Mouse (Mus musculus): Measurements from ENCODE around the gene Mpig6b.

Gene Mpig6b

DNA sequence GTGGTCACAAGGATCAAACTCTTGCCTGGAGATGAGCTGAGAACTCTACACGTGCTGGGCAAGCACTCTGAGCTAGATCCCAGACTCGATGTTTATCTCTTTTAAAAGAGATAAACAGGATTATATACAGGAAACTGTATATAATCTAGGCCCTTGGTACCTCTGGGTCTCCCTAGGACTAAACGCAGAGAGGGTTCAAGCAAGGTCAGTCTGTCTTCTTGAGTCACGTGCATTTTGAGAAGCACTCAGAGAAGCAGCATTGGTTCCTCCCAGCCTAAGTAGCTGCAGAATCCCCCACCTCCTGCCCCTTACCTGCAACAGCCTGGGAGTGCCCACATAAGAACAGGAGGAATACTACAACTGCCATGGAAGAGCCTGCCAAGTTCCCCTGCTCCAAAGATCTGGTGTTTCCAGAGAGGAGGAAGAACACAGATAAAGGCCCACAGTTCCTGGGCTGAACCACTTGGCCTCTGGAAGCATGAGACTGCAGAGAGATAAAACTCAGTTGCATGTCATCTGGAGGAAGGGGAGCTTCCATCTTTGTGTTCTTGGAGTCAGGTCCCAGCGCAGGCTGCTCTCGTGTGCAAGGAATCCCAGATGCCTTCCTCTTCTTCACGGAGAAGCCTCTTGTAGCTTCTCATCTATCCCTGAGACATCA, 19.4 kb upstream of the Mpig6b start, which contains the start of gene Ly6g6f:
Ly6g6f (minus strand) TSS at position 403 of the 658 bp plus-strand sequence.
- DNase-seq (ENCODE audit: low spot score) = no peak

DNA sequence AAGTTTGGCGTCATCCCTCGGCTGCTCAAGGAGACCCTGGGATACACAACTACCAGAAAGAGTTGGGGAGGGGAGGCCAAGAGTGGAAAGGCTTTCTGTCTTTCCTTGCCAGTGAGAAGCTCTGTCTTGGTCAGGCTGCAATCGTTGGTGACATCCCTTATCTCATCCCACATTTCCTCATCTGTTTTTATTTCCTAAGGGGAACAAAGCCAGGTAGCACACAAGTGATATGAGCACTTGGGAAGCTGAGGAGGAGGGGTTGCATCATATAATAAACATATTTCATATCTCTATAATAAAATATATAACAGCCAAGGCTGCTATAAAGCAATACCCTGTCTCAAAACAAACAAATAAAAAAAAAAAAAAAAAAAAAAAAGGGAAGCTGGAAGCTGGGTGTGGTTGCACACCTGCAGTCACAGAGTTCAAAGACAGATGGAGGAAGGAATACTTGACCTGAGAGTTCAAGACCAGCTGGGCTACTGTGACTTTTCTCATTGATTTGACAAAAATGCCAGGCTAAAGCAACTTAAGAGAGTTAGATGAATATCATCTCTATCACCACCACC, 18.0 kb upstream of the Mpig6b start:
- DNase-seq (ENCODE audit: low spot score) = no peak

DNA sequence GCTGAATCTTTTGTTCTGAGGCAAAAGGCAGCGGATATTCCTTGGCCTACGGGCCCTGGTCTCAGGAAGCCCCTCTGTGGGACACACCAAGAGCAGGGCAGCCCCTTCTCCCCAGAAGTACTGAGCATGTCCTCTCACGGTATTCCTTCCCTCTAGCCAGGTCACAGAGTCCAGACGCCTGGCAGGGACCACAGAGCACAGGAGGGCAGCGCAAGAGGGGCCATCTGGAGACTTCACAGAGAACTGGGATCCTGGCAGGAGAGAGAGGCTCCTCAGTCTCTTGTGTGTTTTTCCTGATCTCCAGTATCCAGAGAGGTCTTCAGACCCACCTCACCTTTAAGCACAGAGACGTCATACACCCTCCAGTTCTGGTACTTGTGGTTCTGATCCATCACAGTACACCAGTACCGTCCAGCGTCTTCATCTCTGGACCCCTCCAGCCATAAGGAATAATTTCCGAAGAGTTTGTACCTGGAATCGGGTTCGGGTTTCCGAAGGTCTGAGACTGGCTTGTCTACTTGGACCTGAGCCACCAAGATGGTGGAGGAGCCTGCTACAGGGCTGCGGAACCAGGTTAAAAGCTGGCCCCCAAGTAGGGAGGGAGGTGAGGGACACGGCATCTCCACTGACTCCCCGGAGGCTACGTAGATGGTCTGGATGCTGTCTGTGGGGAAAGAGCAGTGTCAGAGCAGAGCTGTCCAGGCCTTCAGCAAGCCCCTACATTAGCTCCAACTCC, 17.0 kb upstream of the Mpig6b start:
- no peak for DNase-seq (ENCODE audit: low spot score)

DNA sequence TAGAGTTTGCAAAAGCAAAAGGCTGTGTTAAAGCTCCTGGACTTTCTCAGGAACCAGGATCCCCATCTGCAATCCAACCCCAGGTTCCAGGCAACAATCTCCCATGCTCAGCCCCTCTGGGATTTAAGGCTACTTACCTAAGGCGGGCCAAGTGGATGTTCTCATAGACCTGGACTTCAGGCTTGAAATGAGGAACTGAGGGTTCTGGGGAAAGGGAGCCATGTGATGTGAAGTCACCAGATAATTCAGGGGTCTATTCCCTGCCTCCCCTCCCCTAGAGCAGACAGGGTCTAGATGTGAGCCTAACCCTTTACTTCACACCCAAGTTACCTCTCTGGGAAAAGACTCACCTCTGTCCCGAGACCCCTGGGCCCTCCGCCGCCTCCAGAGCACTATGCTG, 14.7 kb upstream of the Mpig6b start:
- no peak for DNase-seq (ENCODE audit: low spot score)

DNA sequence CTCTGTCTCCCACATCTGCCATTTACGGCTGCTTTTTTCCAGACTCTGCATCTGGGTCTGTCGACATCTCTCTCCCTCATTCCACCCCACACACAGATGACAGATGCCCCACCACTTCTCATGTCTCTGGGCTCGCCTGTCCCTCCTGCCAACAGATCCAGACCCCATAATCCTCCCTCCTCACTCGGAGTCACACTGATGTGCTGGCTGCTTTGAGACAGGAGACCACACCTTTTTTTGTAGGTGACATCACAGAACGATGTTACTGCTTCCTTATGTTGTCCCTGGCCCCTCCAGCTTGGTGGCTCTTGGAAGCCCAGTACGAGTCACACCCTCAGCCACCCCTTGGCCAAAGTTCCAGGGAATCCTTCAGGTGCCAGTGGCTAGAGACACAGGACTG, 14.3 kb upstream of the Mpig6b start:
- no peak for DNase-seq (ENCODE audit: low spot score)

DNA sequence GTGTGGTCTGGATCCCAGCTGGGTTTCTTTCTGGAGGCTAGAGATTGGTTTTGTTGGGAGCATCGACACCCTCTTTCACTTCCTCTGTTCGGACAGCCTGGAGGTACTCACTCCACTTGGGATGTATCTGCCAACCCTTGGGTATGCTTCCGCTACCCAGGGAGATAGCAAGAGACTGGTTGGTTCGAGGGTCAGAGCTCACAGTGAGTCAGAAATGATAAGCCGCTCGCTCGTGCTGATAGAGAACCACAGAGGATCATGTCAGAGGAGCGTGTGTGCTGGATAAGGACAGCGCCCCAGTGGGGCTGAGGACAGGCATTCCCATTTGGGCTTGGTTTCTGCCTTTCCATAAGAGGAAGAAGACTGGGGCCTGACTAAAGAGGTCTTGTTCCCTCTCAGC, 13.8 kb upstream of the Mpig6b start:
- no peak for DNase-seq (ENCODE audit: low spot score)

DNA sequence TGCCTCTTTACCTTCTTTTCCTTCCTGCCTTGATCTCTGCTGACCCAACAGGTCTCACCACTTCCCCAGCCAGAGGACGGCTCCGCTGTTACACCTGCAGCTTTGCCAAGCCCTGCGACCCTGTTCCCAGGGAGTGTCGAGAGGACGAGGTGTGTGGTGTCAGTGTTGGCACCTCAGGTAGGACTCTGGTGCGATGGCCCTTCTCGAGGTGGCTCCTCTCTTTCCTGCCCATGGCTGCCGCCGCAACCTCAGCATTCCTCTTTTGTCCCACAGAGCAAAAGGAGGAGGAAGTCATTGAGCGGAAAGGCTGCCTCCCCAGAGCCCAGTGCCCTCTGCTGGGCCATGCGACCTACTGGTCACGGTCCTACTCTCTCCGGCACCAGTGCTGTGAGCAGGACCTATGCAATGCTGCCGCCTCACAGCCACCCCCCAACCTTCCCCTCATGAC, 11.8 kb upstream of the Mpig6b start, which contains the start of gene Ly6g6d:
Ly6g6d (minus strand) TSS at position 280 of the 448 bp plus-strand sequence.
- DNase-seq (ENCODE audit: low spot score) = no peak

DNA sequence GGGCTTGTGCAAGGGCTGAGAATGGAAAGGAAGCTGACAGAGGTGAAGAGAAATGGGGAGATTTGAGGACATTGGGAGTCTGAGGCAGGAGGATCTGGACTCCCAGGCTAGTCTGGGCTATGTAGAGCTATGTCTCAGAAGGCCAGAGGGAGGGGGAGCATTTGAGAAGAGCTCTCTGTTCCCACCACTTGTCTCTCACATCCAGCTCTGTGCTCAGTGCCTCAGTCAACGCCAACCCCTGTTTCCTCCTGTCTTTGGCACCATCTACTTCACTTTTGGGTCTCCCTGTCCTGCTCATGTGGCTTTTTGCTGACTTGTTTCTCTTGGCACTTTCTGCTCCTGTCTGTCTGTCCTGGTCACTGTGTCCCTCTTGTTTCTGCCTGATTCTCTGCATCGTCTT, 11.3 kb upstream of the Mpig6b start:
- DNase-seq (ENCODE audit: low spot score) = no peak

DNA sequence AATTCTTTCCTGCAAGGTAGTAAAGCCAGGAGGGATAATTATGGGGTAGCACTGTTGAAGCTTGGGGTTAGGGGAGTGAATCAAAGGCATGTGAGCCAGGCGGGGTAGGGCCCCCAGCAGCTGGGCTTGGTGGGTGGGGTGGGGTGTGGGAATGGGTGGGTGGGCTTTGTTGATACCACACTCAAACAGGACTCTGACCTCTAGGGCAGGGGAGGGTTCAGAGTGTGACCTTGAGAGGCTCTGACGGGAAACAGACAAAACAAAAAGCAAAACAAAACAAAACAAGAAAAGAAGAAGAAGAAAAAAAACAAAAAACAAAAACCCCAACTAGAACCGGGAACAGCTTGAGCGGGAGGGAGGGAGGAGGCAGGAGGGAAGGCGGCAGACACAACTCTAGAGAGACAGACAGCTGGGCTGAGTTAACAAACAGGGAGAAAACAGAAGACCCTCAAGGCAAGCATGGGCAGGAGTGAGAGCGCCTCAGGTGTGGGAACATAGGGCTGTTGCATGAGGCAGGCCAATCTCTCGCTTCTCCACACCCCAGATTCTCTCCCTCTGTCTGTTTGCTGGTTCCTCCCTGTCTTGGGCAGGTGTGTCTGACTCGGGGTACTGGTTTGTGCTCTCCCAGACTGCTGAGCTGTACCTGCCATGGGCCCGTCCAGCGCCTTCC, 10.7 kb upstream of the Mpig6b start, which contains the start of gene Ly6g6e:
Ly6g6e (plus strand) TSS at position 396 of the 670 bp plus-strand sequence.
- no peak for DNase-seq (ENCODE audit: low spot score)

DNA sequence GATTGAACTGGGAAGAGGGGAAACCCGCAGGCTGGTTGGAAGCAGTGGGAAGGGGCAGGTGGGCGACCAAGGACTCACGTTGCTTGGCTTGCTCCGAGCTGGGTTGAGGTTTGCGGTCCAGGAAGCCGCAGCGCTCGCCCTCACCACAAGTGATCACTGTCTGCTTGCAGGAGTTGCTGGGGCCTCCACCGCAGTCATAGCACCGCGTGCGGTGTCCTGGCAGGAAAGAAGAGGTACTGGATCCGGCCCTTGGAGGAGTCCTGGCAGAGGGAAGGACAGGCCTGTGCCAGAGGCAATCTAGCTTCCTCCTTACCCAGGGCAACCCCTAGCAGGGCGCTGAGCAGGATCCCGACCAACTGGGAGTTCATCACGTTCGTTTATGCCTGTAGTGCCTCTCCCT, 8.1 kb upstream of the Mpig6b start:
- no peak for DNase-seq (ENCODE audit: low spot score)

DNA sequence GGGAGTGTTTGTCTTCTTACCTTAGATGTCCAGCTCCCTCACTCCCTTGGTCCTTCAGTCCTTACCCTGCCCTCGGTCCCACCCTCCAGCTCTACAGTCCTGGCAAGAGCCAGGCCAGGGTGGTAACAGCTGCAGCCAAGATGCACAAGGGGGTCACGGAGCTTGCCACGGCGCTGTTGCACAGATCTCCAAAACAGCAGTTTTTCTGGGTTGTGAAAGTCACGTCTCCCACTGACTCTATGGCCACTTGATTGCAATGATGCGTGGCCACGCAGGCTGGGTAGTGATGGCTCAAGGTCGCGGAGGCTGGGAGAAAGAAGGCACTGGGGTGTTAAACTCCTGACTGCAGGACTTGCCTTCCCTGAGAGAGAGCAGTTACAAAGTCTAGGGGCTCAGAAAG, 5.5 kb upstream of the Mpig6b start:
- no peak for DNase-seq (ENCODE audit: low spot score)

DNA sequence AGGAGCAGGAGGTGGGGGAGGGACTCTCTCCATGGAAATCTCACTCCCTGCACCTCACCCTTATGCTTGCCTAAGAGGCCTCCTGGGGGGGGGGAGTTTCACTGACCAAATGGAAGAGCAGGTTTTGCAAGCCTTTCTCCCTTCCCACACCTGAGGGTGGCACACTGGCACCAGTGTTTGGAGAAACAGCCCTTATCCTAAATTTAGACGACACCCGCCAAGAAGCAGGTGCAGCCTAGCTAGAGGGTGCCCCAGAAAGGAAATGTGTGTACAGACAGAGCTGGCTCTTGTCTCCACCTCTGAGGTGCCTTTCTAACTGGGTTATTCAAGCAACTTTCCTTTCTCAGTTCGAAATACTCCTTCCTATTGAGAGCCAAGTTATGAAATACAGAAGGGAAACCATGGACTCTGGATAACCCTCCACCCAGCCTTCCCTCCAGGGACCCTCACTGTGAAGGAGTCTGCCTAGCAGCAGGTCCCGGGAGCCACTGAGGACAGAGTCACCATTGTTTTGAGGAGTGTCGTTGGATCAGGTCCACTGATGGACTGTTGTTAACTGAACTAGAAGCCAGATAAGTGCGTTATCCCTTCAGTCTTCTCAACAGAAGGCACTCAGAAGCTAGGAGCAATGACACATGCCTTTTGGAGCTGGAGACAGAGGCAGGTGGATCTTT, 4.7 kb upstream of the Mpig6b start:
- DNase-seq (ENCODE audit: low spot score) = no peak

DNA sequence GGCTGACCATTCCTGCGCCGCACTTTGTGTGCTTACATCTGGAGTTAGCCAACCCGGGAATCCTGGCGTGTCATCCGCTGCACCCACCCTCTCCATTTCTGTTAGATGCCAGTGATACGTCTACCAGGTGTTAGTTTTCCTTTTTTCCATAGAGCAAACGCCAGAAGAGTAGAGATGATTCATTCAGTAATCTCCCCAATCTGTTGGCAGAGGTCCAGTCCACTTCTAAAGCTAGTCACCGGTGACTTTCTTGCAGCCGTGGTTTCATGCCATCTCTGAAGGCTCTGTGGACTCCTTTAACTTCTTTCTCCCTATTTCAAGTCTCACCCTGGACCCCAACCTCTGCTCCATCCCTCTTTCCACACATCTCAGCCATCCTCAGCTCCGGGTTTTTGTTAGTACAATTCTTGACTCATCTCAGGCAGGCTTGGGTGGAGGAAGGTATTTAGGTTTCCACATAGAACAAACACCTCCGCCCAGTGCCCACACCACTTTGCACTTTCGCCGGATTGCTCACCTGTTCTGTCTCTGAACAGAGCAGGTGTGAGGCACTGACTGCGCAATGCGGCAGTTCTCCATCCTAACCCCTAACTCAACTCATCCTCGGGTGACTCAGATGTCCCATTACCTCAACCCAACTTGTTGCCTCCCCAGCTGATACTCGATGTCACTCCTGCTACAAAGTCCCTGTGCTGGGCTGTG, 2.4 kb upstream of the Mpig6b start:
- DNase-seq (ENCODE audit: low spot score) = no peak

DNA sequence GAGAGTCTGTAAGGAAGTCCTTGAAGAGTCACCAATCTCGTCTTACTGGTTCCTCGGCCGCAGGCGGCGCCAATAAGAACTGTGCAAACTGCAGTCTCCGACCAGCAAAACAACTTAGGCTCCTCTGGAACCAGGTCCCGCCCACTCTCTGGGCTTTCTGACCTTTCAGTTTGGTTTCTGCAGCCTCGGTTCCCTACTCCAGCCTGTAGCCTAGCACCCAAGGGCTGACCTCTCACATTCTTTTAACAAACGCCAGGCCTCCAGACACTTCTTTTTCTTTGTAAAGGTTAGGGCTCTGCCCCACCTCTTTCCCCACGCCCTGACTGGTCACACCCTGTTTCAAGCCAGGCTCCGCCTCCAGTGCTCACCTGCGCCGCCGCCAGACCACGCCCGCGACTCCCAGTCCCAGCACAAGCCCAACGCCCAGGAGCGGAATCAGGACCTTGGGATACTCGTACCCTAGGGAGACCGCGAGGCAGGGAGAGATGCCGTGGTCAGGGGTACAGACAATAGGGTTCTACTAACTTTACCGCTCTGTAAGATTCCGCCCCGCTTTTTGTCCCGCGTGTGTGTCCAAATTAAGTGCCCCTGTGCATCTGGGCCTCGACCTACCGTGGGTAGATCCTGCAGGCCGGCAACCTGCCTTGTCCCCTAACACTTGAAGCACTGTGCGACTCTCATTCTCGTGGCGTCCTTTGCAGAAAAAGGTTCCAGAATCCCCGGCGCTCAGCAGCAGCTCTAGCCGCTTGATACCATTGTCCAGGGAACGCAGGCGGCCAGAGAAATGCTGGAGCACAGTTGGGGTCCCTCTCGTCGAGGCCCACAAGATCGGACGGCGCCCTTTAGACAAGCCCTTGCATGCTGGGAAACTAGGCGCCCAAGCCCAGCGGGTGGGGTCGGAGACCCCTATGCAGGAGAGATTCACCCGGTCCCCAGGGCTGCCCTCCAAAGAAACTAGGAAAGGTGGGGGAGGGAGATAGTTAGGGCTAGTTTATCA, 735 bp downstream of the Mpig6b start, which contains the start of gene Ly6g6c:
Ly6g6c (plus strand) TSS at position 438 of the 997 bp plus-strand sequence.
- peak; percentile 52 for DNase-seq (ENCODE audit: low spot score)

DNA sequence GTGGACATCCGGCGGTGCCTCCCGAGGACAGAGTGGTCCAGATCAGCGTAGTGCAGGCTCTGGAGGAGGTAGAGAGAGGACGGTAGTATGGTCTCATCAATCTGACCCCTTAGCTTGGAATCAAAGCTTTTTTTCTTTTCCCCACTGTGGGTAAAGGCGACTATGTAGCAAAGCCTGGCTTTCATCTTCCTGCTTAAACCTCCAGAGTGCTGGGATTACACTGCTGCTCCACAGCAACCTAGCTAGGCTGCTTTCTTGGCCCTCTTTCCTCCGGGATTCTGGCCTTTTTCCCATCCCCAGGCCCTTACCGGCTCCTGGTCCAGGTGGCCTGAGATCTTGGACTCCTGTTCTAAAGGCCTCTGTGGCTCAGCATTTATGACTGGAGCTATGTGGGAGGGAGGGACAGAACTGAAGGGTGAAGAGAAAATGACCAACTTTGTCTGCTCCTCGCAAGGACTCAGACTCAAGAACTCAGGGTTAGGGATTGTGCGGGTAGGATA, 1.6 kb downstream of the Mpig6b start:
- no peak for DNase-seq (ENCODE audit: low spot score)

DNA sequence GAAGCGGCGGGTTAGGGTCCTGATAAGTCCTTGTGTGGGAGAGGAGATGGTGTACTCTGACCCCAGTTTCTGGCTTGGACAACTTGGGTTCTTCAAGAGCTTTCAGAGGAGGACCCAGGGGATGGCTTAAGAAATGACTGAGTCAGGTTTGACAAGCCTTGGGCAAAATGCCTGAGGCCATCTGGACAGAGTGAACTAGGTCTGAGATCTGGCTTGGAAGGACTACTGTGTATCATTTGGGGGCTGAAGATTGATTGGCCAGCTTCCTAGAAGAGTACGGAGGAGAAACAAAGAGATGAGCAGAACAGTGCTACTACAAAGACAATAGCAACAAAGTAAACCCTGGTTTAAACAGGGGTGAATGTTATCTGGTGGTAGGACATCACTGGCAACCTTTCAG, 2.5 kb downstream of the Mpig6b start:
- peak; percentile 77 for DNase-seq (ENCODE audit: low spot score)

DNA sequence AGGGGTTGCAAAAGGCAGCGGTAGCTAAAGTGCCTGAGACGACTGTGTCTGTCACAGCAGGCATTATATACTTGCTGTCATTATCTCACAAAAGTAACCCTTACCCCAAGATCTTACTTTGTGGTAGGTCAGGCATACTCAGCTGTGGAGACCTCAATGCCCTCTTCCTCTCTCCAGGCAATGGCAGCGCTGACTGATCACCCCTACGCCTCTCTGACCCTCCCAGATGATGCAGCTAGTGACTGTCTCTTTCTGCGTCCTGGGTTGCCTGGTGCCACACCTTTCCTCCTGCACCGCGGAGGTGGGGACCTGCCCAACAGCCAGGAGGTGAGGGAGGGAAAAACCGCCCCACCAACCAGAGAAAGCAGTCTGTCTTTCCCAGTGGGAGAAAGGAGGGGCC, 4.7 kb downstream of the Mpig6b start:
- no peak for DNase-seq (ENCODE audit: low spot score)

DNA sequence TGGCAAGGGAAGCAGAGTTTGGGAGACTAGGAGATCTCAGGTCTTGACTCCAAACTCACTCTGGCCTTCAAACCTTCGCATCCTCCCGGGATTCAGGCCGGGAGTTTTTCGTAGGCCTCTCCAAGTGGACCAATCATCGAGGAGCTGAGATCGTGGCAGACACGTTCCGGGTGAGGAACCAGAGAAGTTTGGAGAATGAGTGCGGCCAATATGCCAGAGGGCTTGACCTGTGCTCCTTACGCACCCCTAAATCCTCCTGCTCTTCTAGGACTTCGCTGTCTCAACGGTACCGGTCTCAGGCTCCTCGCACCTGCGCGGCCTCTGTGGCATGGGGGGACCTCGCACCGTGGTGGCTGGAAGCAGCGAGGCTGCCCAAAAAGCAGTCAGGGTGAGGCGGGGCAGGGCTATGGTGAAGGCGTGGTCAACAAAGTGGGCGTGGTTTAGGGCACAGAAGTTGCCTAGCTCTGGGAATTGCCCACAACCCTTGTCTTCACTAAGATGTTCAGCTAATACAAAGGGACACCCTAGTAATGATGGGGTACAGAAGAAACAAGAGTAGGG, 5.2 kb downstream of the Mpig6b start:
- no peak for DNase-seq (ENCODE audit: low spot score)

DNA sequence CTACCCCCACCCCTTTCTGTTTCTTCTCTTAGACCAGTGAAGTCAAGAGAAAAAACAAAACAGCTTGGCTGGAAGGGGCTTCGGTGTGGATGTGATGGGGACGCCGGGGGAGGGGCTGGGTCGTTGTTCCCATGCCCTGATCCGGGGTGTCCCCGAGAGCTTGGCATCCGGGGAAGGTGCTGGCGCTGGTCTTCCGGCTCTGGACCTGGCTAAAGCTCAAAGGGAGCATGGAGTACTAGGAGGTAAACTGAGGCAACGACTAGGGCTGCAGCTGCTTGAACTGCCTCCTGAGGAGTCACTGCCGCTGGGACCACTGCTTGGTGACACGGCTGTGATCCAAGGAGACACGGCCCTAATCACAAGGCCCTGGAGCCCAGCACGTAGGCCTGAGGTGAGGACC, 5.9 kb downstream of the Mpig6b start:
- DNase-seq (ENCODE audit: low spot score) = no peak
